Mouse (Mus musculus) heart, adult 9 months (tissue): ENCODE data around the gene Gys1.
A peak's percentile ranks its signal among the peaks of the same experiment; 100 is the strongest.

ENCODE experiments used
- DNase-seq, 2 experiments: peaks; one replicate each; pipeline ENCODE4 v3.0.0; 2022; ENCODE audit warnings: low spot score in 2 of 2

The Gys1 gene

GRCm38 (mm10) chr7:45414740-45415224, 19.9 kb upstream of the Gys1 start:
- no peak for DNase-seq

GRCm38 (mm10) chr7:45415636-45416035, 19.0 kb upstream of the Gys1 start:
- no peak for DNase-seq

- DNase-seq: no peak
Observed at GRCm38 (mm10) chr7:45417962-45418492, 16.6 kb upstream of the Gys1 start.

- DNase-seq: no peak
Observed at GRCm38 (mm10) chr7:45419859-45420614, 14.6 kb upstream of the Gys1 start.

- no peak for DNase-seq
Observed at GRCm38 (mm10) chr7:45420615-45420919, 14.1 kb upstream of the Gys1 start, which contains the start of gene Lhb. Gene Lhb, plus strand, starts transcription at chr7:45420820.

GRCm38 (mm10) chr7:45421194-45421593, 13.4 kb upstream of the Gys1 start:
- no peak for DNase-seq

- DNase-seq: no peak
Observed at GRCm38 (mm10) chr7:45426556-45426955, 8.1 kb upstream of the Gys1 start.

GRCm38 (mm10) chr7:45433835-45434202, 825 bp upstream of the Gys1 start:
- DNase-seq: no peak

- no peak for DNase-seq
Observed at GRCm38 (mm10) chr7:45435038-45435437, 394 bp downstream of the Gys1 start.

- no peak for DNase-seq
Observed at GRCm38 (mm10) chr7:45436444-45436843, 1.8 kb downstream of the Gys1 start.

- no peak for DNase-seq
Observed at GRCm38 (mm10) chr7:45437046-45437445, 2.4 kb downstream of the Gys1 start.

GRCm38 (mm10) chr7:45437521-45438276, 3.1 kb downstream of the Gys1 start, which contains the start of gene Ruvbl2:
Gene Ruvbl2, minus strand, starts transcription at chr7:45438096.
- no peak for DNase-seq

- DNase-seq: no peak
Observed at GRCm38 (mm10) chr7:45443526-45444420, 9.1 kb downstream of the Gys1 start.

GRCm38 (mm10) chr7:45446589-45446988, 11.9 kb downstream of the Gys1 start:
- no peak for DNase-seq

GRCm38 (mm10) chr7:45447325-45447990, 12.8 kb downstream of the Gys1 start:
- no peak for DNase-seq

- DNase-seq: no peak
Observed at GRCm38 (mm10) chr7:45449974-45450373, 15.3 kb downstream of the Gys1 start.

- peak; percentile 74 to 76 for DNase-seq
Observed at GRCm38 (mm10) chr7:45451344-45451982, 16.8 kb downstream of the Gys1 start.

GRCm38 (mm10) chr7:45454971-45455370, 20.3 kb downstream of the Gys1 start:
- no peak for DNase-seq

- no peak for DNase-seq
Observed at GRCm38 (mm10) chr7:45455932-45456696, 21.5 kb downstream of the Gys1 start.

- DNase-seq: no peak
Observed at GRCm38 (mm10) chr7:45456721-45457203, 22.1 kb downstream of the Gys1 start.
